Mouse (Mus musculus): ENCODE measurements around the gene Psap.

DNA sequence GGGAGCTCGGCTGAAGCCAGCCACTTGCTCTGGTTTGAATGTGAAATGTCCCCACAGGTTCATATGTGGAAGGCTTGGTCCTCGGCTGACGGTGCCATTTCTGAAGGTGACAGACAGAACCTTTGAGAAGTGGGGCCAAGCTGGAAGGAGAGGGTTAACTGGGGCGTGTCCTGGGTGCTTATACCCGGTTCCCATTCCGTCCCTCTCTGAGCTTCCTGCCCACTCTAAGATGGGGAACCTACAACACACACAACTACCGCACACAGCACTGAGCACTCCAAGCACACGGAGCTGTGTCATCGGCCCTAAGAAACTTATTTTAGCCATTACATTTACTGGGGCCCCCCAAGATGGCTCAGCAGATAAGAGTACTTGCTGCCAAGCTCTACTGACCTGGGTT is 64.1 kb downstream of the Psap start:
- TF ChIP-seq CTCF (conservative IDR thresholded peaks at IDR 0.05; ENCODE audit: insufficient read depth, insufficient read length, low read depth, low read length), result no peak
- TF ChIP-seq POLR2A (IDR thresholded peaks at IDR 0.05; ENCODE audit: low read depth, low read length), result no peak

Data from kidney, adult 2 months (tissue).